Mouse (Mus musculus) testis, adult 2 months (tissue): Measurements from ENCODE around the gene Selenov. TPM values are rescaled to one million over a fixed set of nuclear protein-coding genes. Genes with fewer than 3 reads are reported as not detected.

Experiments
- H3K27ac ChIP-seq: fragments of 200-500 bp; 2 replicates; pipeline ENCODE4 v1.5.1; 2012; ENCODE audit warnings: low read depth, low read length; ENCODE audit not compliant: control insufficient read depth, insufficient read depth
- H3K27me3 ChIP-seq: fragments of 200-500 bp; 2 replicates; pipeline ENCODE4 v1.6.1; 2012; ENCODE audit warnings: mild to moderate bottlenecking, low read length, moderate library complexity; ENCODE audit not compliant: control insufficient read depth, insufficient read depth
- H3K36me3 ChIP-seq: fragments of 200-500 bp; 2 replicates; pipeline ENCODE4 v1.6.1; 2012; ENCODE audit warnings: mild to moderate bottlenecking, low read length; ENCODE audit not compliant: control insufficient read depth, insufficient read depth
- H3K4me1 ChIP-seq: fragments of 200-500 bp; 2 replicates; pipeline ENCODE4 v1.6.1; 2012; ENCODE audit warnings: low read length; ENCODE audit not compliant: control insufficient read depth, insufficient read depth
- H3K4me3 ChIP-seq: fragments of 200-500 bp; 2 replicates; pipeline ENCODE4 v1.5.1; 2012; ENCODE audit warnings: low read depth, mild to moderate bottlenecking, low read length, moderate library complexity, mixed read lengths; ENCODE audit not compliant: control insufficient read depth
- CTCF ChIP-seq: fragments of 200-500 bp; IDR thresholded peaks from 2 replicates; pipeline ENCODE4 v1.5.1; 2012; ENCODE audit warnings: low read depth, mild to moderate bottlenecking, inconsistent platforms, low read length, moderate library complexity; ENCODE audit not compliant: control insufficient read depth, insufficient read depth, insufficient replicate concordance
- POLR2A ChIP-seq: fragments of 200-500 bp; IDR thresholded peaks from 2 replicates; pipeline ENCODE4 v1.6.1; 2012; ENCODE audit warnings: low read depth, mild to moderate bottlenecking, inconsistent platforms, low read length, moderate library complexity; ENCODE audit not compliant: control insufficient read depth
- polyA plus RNA-seq: library from polyadenylated mRNA; depleted of rRNA; stranded (reverse); fragments of >200 nt; gene quantifications from 2 replicates; pipeline ENCODE4 v1.2.3, GENCODE M21; 2012

Selenov gene
- polyA plus RNA-seq, 1 experiment, result 408 TPM

DNA sequence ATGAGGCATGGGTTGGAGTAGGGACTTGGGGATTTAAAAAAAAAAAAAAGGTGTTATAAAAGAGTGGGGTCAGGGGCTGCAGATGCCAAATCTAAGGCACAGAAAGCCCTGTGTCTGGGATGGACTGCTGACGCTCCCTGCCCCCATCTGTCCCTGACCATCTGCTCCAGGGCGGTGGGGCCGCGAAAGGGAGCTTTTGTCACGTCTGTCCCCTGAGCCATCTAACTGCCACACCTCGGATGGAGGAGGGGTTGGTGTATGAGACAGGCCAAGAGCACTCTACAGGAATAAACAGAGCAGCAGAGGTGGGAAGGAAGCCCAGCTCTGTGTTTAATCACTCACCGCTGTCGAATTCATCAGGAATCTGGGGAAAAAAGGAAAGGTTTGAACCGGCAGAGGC, 18.8 kb upstream of the Selenov start:
- Histone ChIP-seq H3K27me3 (no peaks in the 10 kb centered on the region), H3K27ac (no peak overlapping the region), H3K4me1 (peaks cover 9% of the 10 kb centered on the region), H3K36me3 (no peaks in the 10 kb centered on the region), H3K4me3 (no peak overlapping the region)
- TF ChIP-seq CTCF (no peak), POLR2A (no peak)

DNA sequence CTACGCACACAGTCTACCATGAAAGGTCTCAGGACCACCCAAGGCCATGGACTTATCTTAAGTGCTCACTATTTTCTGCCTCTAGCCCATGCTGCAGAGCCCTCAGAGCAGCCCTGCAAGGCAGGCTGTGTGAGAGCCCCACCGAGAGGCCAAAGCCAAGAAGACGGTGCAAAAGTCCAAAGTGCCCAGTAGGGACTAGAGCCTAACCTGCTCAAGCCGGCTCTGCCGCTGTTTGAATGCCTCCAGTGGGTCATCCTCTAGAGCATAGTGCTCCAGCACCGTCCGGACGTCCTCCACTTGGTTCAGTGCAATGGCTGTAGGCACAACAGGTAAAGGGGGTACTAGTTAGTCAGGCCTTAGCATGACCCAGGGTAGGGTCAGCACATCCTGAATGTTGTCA, 15.2 kb upstream of the Selenov start:
- H3K27ac ChIP-seq, result no peak overlapping the region
- no peaks in the 10 kb centered on the region for H3K27me3 ChIP-seq
- H3K36me3 ChIP-seq, result no peaks in the 10 kb centered on the region
- TF ChIP-seq POLR2A (no peak), CTCF (no peak)
- H3K4me3 ChIP-seq, result no peak overlapping the region
- H3K4me1 ChIP-seq, result peaks cover 8% of the 10 kb centered on the region

DNA sequence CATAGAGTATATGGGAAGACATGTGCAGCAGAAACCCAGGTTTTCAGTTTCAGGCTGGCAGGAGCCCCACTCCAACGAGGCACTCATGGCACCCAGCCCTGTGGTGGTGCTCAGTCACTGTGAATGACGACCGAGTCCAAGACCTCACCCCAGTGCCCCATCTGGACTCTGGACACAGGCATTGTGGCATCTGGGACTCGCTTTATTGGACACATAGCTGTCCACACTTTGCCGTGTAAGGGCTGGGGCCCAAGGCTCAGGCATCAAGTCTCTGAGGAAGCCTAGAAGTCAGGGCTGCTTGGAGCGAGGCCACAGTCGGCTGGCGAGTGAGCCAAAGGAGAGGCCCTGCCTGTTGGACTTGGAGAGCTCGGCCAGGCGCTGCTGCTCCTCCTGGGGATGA, 14.7 kb upstream of the Selenov start:
- H3K4me1 ChIP-seq, result peaks cover 4% of the 10 kb centered on the region
- H3K27ac ChIP-seq, result no peak overlapping the region
- H3K4me3 ChIP-seq, result no peak overlapping the region
- no peaks in the 10 kb centered on the region for H3K27me3 ChIP-seq
- TF ChIP-seq CTCF (no peak), POLR2A (no peak)
- H3K36me3 ChIP-seq, result no peaks in the 10 kb centered on the region

DNA sequence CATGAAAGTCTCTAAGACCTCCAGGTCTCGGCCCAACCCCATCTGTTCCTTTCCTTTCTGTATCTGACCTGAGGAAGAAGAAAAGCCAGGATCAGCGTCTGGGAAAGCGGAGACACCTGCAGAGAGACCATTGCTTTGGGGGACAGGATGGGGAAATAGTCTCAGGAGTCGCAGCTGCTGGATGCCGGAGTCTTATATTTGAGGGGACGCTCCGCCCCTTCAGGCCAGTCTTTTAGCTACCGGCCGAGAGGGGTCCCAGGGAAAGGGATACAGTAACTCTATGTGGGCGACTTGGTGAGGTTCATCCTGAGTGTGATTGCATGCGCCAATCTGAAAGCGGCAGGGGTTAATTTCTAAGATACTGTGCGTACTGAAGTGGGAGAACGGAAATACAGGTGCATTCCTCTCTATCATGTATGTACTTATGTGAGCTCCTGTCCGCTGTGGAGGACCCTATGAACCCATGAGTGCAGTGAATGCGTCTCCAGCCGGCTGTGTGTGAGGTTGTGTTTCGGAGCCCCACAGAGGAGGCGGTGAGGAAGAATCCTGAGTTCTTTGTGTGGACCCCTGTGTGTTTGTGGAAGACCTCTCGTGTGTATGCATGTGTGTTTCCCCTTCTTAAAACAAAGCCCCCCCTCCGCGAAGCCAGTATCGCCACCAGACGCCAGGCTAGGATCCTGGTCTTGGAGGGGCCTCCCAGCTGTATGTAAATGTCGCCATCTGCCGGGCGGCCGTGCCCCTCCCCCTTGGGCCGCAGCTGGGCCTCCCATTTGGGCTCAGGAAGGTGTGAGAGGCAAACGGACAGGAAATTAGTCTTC, 10.8 kb upstream of the Selenov start, which contains the start of gene Dll3:
TSS of gene Dll3 (minus strand) at position 623 of the 818 bp plus-strand sequence.
- peak within 1 kb of the TSS; percentile 32 for H3K4me3 ChIP-seq
- H3K36me3 ChIP-seq, result no peaks in the 10 kb centered on the region
- H3K27me3 ChIP-seq, result no peaks in the 10 kb centered on the region
- TF ChIP-seq CTCF (peak; percentile 22; the same call in 1 of the 2 replicates), POLR2A (no peak)
- no peak within 1 kb of the TSS; the same call in 1 of the 2 replicates for H3K27ac ChIP-seq
- peaks cover 22% of the 10 kb centered on the region for H3K4me1 ChIP-seq

DNA sequence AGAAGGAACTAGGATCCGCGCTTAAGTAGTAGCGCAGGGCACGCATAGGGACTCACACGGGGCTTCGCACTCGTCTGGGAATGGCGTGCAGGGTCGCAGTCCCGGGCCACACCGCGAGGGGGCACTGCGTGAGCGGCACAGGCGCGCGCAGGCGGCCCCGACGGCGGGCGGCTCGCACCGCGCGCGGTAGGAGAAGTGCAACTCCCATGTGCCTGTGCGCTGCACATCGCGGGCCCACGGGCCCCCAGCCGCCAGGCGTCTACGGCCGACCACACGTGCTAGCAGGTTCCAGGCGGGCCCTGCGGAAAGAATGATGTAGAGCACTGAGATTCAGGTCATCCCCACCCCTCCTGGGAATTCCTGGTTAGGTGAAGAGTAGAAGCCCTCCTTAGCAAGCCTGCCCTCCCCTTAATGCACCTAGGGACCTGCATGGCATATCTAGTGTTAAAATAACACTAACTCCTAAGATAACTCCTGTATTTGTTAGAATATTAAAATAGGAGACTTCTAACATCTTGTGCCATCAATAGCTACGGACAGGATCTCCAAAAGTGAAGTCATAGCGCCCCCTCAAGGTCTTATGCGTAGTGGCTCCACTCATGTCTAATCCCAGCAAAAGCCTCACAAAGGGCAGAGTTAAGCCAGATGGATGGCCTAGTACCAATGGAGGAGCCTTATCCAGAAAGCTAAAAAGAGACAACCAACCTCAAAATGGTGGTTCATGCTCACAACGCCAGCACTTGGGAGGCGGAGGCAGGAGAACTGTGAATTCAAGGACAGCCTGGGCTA, 8.0 kb upstream of the Selenov start:
- no peak overlapping the region for H3K27ac ChIP-seq
- peak overlapping the region; percentile 25; the same call in 1 of the 2 replicates for H3K4me3 ChIP-seq
- no peaks in the 10 kb centered on the region for H3K36me3 ChIP-seq
- peaks cover 40% of the 10 kb centered on the region for H3K4me1 ChIP-seq
- no peaks in the 10 kb centered on the region for H3K27me3 ChIP-seq
- TF ChIP-seq CTCF (peak; percentile 22; the same call in 1 of the 2 replicates), POLR2A (no peak)

DNA sequence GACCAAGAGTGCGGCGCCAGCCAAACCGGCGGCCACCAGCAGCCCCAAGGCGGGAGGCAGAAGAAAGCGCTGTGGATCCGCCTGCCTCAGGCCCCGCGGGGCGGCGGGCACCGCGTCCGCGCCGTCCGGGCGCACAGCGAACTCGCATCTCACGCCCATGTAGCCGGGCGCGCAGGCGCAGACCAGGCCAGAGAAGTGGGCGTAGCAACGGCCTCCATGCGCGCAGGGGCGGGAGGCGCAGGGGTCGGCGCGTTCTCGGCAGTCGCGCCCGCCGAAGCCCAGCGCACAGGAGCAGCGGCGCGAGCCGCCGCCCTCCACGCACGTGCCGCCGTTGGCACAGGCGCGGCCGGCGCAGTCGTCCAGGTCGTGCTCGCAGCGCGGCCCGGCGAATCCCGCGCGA, 3.5 kb upstream of the Selenov start:
- peak overlapping the region; percentile 70 for H3K27ac ChIP-seq
- TF ChIP-seq POLR2A (peak; percentile 75), CTCF (no peak)
- H3K36me3 ChIP-seq, result no peaks in the 10 kb centered on the region
- H3K27me3 ChIP-seq, result no peaks in the 10 kb centered on the region
- H3K4me1 ChIP-seq, result peaks cover 56% of the 10 kb centered on the region
- H3K4me3 ChIP-seq, result peak overlapping the region; percentile 79

DNA sequence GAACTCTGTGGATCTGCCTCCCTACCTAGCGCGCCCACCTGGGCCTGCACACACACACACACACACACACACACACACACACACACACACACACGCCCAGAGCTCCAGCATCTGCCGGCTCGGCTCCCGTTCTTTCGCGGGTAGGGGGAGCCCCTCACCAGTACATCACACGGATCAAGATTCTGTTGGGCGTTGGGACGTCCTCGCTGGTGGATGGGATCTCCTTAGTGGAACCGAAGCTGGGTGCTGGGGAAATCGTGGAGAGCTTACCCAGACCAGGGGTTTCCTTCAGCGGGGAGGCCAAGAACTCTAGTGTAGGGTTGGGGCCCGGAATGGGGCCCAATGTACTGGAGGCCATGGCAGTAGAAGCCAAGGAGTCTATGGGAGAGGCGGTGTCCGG, 821 bp downstream of the Selenov start:
- Histone ChIP-seq H3K27me3 (no peaks in the 10 kb centered on the region), H3K4me3 (peak overlapping the region; percentile 79), H3K27ac (no peak overlapping the region), H3K4me1 (peaks cover 33% of the 10 kb centered on the region), H3K36me3 (no peaks in the 10 kb centered on the region)
- TF ChIP-seq POLR2A (0 out of 2 replicates have a peak, but pooled peaks have one; percentile 23), CTCF (no peak)
